Mouse (Mus musculus) heart, embryonic 13.5 days (tissue): ENCODE measurements around the gene 5330417C22Rik. TPM values are rescaled to one million over a fixed set of nuclear protein-coding genes. Genes with fewer than 3 reads are reported as not detected.

ENCODE experiments used
- ATAC-seq: fragments of 200-750 bp; cut with Nextera tagmentation; 2 replicates; pipeline ENCODE4 v1.8.0; 2017; ENCODE audit warnings: moderate TSS enrichment; ENCODE audit not compliant: insufficient number of reproducible peaks, low FRiP score, low TSS enrichment; ENCODE audit errors: extremely low read depth
- H3K27ac ChIP-seq: fragments of 300-500 bp; sonication (generic); replicated peaks from 2 replicates; pipeline ENCODE4 v1.5.1; 2015; ENCODE audit warnings: moderate library complexity, mild to moderate bottlenecking, inconsistent platforms
- H3K27me3 ChIP-seq: fragments of 300-500 bp; sonication (generic); replicated peaks from 2 replicates; pipeline ENCODE4 v1.6.1; 2015; ENCODE audit warnings: mild to moderate bottlenecking, inconsistent platforms
- H3K36me3 ChIP-seq: fragments of 300-500 bp; sonication (generic); 2 replicates; pipeline ENCODE4 v1.6.1; 2015; ENCODE audit warnings: mild to moderate bottlenecking, inconsistent platforms
- H3K4me1 ChIP-seq: fragments of 300-500 bp; sonication (generic); 2 replicates; pipeline ENCODE4 v1.6.1; 2015; ENCODE audit warnings: inconsistent platforms
- H3K4me2 ChIP-seq: fragments of 300-500 bp; sonication (generic); 2 replicates; pipeline ENCODE4 v1.6.1; 2015; ENCODE audit warnings: inconsistent platforms, mild to moderate bottlenecking, moderate library complexity
- H3K4me3 ChIP-seq: fragments of 300-500 bp; sonication (generic); 2 replicates; pipeline ENCODE4 v1.5.1; 2015; ENCODE audit warnings: moderate library complexity, mild to moderate bottlenecking, inconsistent platforms
- H3K9ac ChIP-seq: fragments of 300-500 bp; sonication (generic); 2 replicates; pipeline ENCODE4 v1.6.1; 2015; ENCODE audit warnings: inconsistent platforms, mild to moderate bottlenecking, moderate library complexity
- H3K9me3 ChIP-seq: fragments of 300-500 bp; sonication (generic); 2 replicates; pipeline ENCODE4 v1.6.1; 2016; ENCODE audit warnings: inconsistent platforms
- WGBS: fragments of 180-500 bp; shearing (Covaris S2); methylation state at CpG from one replicate; pipeline ENCODE4 v1.1.7; 2015; ENCODE audit warnings: mixed read lengths; 5-methylcytosine and 5-hydroxymethylcytosine counted together
- polyA plus RNA-seq: library from polyadenylated mRNA; unstranded; fragments of >200 nt; fragmentation: Nextera tagmentation; extraction: Ambion mirVana; gene quantifications from 2 replicates; pipeline ENCODE4 v1.2.1, GENCODE M21; 2015

Gene 5330417C22Rik
- polyA plus RNA-seq, 1 experiment from 2014 or later = 1.0 TPM

DNA sequence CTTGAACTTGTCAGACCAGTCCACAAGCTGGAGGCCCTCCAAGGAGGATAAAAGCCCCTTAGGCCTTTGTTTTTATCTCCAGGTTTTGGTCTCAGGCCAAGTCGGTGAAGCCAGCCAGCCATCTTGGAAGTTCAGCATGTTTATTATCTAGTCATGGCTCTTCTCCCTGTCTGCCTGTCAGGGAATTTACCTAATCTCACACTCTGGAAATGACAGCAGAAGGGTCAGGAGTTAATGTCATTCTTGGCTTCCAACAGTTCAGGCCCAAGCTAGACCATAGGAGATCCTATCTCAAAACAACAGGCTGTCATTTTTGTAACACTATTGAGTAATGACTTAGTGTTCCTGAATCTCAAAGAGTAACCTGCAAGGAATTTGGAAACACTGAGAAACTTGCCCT, 82.2 kb downstream of the 5330417C22Rik start:
- 61% methylated on average over 1 of the region's 1 CpGs for WGBS
- no peaks in the 10 kb centered on the region; the same call in 1 of the 2 replicates for H3K27me3 ChIP-seq
- H3K4me2 ChIP-seq = no peak overlapping the region
- peaks cover 9% of the 10 kb centered on the region; the same call in 1 of the 2 replicates for H3K4me1 ChIP-seq
- ATAC-seq = no peak
- no peak overlapping the region for H3K27ac ChIP-seq
- no peaks in the 10 kb centered on the region for H3K36me3 ChIP-seq
- no peak overlapping the region for H3K9ac ChIP-seq
- H3K9me3 ChIP-seq = no peaks in the 10 kb centered on the region
- H3K4me3 ChIP-seq = no peak overlapping the region

DNA sequence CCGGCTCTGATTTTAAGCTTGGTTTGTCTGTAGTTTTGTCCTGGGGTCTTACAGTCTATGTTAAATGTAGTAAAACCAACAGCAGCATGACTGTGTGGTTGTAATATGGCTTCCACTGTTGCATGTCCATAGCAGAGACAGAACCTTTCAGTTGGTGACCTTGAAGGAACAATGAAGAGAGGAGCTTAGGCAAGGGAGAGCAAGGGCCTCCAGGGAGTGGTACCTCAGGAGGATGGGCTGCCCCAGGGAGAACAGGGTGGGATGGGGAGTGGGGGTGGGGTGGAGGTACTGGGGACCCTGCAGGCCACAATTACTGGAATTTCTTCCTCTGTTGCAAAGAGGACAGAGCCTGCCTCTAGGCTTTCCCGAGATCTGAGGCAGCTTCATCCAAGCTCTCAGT, 84.4 kb downstream of the 5330417C22Rik start:
- no peak overlapping the region for H3K4me3 ChIP-seq
- no peak overlapping the region for H3K4me2 ChIP-seq
- no peak overlapping the region for H3K9ac ChIP-seq
- H3K36me3 ChIP-seq = no peaks in the 10 kb centered on the region
- WGBS = 72% methylated on average over 2 of the region's 2 CpGs
- H3K27me3 ChIP-seq = no peaks in the 10 kb centered on the region; the same call in 1 of the 2 replicates
- H3K4me1 ChIP-seq = no peaks in the 10 kb centered on the region
- H3K27ac ChIP-seq = no peak overlapping the region
- no peaks in the 10 kb centered on the region for H3K9me3 ChIP-seq
- ATAC-seq = no peak

- H3K4me3 ChIP-seq = peak overlapping the region; percentile 78
- 0 out of 2 replicates have a peak, but pooled peaks have one; percentile 6 for ATAC-seq
Observed at GRCm38 (mm10) chr3:108445366-108445705, 91.0 kb downstream of the 5330417C22Rik start.

DNA sequence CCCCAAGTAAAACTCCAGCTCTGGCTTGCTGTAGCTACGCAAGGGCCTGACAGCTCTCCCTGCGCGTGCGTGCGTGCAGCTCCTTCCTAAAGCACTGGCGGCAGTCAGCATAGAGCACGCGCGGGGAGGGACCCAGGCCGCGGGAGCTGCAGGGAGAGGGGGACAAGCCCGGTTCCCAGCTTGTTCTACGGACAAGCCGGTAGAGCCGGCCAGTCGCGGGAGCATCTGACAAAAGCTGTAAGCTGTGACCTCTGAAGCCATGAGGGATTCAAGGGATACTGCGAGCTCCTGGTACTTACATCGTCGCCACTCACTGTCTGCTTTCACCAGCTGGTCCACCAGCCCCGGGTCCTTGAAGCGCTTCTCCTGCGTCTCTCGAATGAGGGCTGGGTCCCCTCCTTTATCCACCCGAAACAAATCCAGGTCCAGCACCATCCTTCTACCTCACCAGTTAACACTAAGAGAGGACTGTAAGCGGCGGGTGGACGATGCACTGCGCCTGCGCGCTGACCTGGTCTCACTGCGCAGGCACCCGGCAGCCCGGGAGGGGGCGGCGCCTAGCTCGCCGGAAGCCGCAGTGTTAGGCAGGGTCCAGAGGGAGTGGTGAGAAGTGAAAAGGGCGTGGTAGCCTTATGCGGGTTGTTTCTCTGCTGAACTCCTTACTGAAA, 91.5 kb downstream of the 5330417C22Rik start, which contains the start of gene Sars:
Sars (minus strand) TSS at position 512 of the 668 bp plus-strand sequence.
- Histone ChIP-seq H3K9ac (peak within 1 kb of the TSS; percentile 88), H3K4me3 (peak within 1 kb of the TSS; percentile 78), H3K9me3 (no peaks in the 10 kb centered on the region), H3K4me2 (peak within 1 kb of the TSS; percentile 96), H3K36me3 (peaks cover 19% of the 10 kb centered on the region), H3K4me1 (peaks cover 24% of the 10 kb centered on the region), H3K27ac (peak within 1 kb of the TSS; percentile 80), H3K27me3 (no peaks in the 10 kb centered on the region)
- peak; percentile 95 for ATAC-seq
- under 1% methylated on average over 41 of the region's 41 CpGs for WGBS

More at GRCm38 (mm10) chr3:108445366-108445705, 91.0 kb downstream of the 5330417C22Rik start:
- peaks cover 15% of the 10 kb centered on the region for H3K36me3 ChIP-seq
- peaks cover 24% of the 10 kb centered on the region for H3K4me1 ChIP-seq
- 10% methylated on average over 6 of the region's 6 CpGs for WGBS
- H3K27me3 ChIP-seq = no peaks in the 10 kb centered on the region
- peak overlapping the region; percentile 96 for H3K4me2 ChIP-seq
- peak overlapping the region; percentile 84 for H3K9ac ChIP-seq
- H3K27ac ChIP-seq = peak overlapping the region; percentile 80
- no peaks in the 10 kb centered on the region for H3K9me3 ChIP-seq

DNA sequence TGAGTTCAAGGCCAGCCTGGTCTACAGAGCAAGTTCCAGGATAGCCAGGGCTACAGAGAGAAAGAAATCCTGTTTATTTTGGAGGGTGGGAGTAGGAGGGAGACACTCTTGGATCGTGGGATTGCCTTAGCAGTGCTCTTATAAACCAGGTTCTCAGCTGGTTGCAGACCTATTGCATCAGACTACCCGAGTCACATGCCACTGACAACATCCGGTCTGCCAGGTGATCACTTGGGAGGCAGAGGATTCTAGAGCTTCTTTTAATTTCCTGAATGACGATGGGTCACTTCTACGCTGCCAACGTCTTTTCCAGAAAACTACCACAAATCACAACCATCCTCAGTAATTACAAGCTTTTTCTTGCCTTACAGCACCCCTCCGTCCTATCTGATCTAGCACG, 92.3 kb downstream of the 5330417C22Rik start:
- peak overlapping the region; percentile 88 for H3K9ac ChIP-seq
- H3K27ac ChIP-seq = peak overlapping the region; percentile 80
- ATAC-seq = no peak
- H3K4me2 ChIP-seq = peak overlapping the region; percentile 96
- H3K4me3 ChIP-seq = peak overlapping the region; percentile 78
- no peaks in the 10 kb centered on the region for H3K27me3 ChIP-seq
- 18% methylated on average over 8 of the region's 8 CpGs for WGBS
- peaks cover 26% of the 10 kb centered on the region for H3K4me1 ChIP-seq
- no peaks in the 10 kb centered on the region for H3K9me3 ChIP-seq
- peaks cover 22% of the 10 kb centered on the region for H3K36me3 ChIP-seq

GRCm38 (mm10) chr3:108436380-108436714, 100.0 kb downstream of the 5330417C22Rik start:
- Histone ChIP-seq H3K9ac (no peak overlapping the region), H3K4me3 (no peak overlapping the region), H3K4me1 (peaks cover 10% of the 10 kb centered on the region), H3K9me3 (no peaks in the 10 kb centered on the region), H3K27ac (no peak overlapping the region), H3K36me3 (peaks cover 74% of the 10 kb centered on the region), H3K4me2 (no peak overlapping the region), H3K27me3 (no peaks in the 10 kb centered on the region)
- 79% methylated on average over 7 of the region's 7 CpGs for WGBS
- no peak for ATAC-seq

DNA sequence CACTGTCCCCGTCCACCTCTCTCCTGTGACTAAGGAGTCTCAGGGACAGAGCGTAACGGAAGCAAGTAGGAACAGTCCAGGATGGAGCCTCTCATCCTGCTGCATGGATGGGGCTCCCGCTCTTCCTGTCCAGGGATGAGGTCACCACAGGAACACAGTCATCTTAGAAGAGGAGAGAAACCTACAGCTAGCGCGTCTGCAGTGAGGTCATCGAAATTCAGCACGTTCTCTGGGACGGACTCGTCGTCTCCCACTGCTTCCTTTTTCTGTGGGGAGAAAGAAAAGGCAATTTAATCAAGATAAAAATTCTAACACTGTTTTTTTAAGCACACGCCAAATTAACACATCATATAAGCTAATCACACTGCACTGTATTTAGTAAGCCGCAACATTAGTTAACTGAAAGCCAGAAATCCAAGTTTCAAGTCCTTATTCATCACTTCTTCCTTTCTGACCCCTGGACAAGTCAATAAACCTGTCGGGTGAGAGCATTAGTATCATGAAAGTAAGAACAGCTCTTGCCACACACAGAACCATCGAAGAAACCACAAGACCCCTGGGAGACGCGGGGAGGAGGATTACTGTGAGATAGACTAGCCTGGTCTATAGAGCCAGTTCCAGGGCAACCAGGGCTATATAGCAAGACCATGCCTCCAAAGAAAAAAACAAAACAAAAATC, 100.5 kb downstream of the 5330417C22Rik start:
- WGBS = 68% methylated on average over 17 of the region's 17 CpGs
- H3K9me3 ChIP-seq = no peaks in the 10 kb centered on the region
- ATAC-seq = no peak
- H3K27ac ChIP-seq = peak overlapping the region; percentile 56
- no peak overlapping the region for H3K4me3 ChIP-seq
- H3K36me3 ChIP-seq = peaks cover 75% of the 10 kb centered on the region
- H3K4me2 ChIP-seq = no peak overlapping the region
- H3K27me3 ChIP-seq = no peaks in the 10 kb centered on the region
- H3K4me1 ChIP-seq = peaks cover 10% of the 10 kb centered on the region
- no peak overlapping the region; the same call in 1 of the 2 replicates for H3K9ac ChIP-seq

DNA sequence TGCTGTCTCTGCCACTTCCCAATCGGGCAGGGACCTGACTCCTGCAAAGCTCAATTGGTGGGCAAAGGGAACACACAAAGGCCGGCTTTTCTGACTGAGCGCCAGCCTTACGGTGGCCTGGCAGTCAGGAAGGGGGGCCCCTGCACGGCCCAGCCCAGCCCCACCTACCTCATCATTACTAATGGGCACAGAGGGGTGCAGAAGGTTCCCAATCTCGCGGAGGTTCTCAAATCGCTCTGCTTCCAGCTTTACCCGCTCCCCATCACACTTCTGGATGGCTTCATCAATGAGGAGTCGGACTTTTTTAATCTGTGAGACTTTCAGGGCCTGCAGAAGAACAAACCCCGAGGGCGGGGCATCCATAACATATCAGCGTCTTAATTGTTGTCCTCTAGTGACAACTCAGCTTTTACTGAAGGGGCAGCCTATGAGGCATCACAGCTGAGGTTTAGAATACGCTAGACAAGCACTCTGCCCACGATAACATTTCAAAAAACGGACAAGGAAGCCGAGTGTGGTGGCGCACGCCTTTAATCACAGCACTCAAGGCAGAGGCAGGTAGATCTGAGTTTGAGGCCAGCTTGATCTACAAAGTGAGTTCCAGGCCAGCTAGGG, 102.3 kb downstream of the 5330417C22Rik start:
- H3K4me3 ChIP-seq = no peak overlapping the region
- no peak overlapping the region for H3K4me2 ChIP-seq
- H3K27me3 ChIP-seq = no peaks in the 10 kb centered on the region
- peaks cover 8% of the 10 kb centered on the region for H3K4me1 ChIP-seq
- no peak overlapping the region for H3K9ac ChIP-seq
- WGBS = 55% methylated on average over 19 of the region's 19 CpGs
- no peak for ATAC-seq
- H3K9me3 ChIP-seq = no peaks in the 10 kb centered on the region
- peaks cover 80% of the 10 kb centered on the region for H3K36me3 ChIP-seq
- H3K27ac ChIP-seq = peak overlapping the region; percentile 42; the same call in 1 of the 2 replicates

- Histone ChIP-seq H3K9me3 (no peaks in the 10 kb centered on the region), H3K27ac (peak overlapping the region; percentile 42; the same call in 1 of the 2 replicates), H3K9ac (0 out of 2 replicates have a peak overlapping the region, but pooled peaks have one; percentile 13), H3K27me3 (no peaks in the 10 kb centered on the region), H3K36me3 (peaks cover 87% of the 10 kb centered on the region), H3K4me2 (no peak overlapping the region), H3K4me3 (no peak overlapping the region), H3K4me1 (peaks cover 7% of the 10 kb centered on the region; the same call in 1 of the 2 replicates)
- 56% methylated on average over 18 of the region's 18 CpGs for WGBS
- no peak for ATAC-seq
Observed at GRCm38 (mm10) chr3:108433188-108433880, 103.0 kb downstream of the 5330417C22Rik start.

DNA sequence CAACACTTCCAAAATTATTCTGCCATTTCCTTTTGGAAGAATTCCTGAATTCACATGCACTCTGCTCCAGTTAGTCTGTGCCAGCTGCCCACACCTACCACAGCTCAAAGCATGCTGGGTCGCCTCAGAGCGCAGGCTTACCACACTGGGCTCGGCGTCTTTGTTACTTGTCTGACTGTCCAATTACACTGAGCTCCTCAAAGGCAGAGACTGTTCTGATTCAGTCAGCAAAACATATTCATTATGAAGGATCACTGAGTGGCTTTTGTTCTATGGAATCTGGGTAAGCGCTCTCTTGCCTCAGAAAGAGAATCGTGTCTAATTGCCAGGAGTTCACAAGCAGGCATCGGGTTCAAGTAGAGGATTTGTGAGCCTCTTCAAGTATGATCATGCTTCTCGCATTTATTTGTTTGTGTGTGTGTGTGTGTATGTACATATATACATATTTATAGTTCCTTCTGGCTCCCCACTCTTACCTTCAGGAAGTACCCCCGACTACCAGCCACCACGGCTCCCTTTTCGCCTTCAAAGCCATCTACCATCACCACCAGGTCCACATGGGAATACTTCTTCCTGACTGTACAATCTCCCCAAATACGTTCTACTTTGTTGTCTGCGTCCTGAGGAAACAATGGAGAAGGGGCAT, 103.7 kb downstream of the 5330417C22Rik start:
- no peak overlapping the region for H3K4me3 ChIP-seq
- no peaks in the 10 kb centered on the region for H3K9me3 ChIP-seq
- no peak overlapping the region for H3K27ac ChIP-seq
- peaks cover 93% of the 10 kb centered on the region for H3K36me3 ChIP-seq
- H3K27me3 ChIP-seq = no peaks in the 10 kb centered on the region
- WGBS = 85% methylated on average over 13 of the region's 13 CpGs
- no peak overlapping the region for H3K4me2 ChIP-seq
- H3K9ac ChIP-seq = 0 out of 2 replicates have a peak overlapping the region, but pooled peaks have one; percentile 13
- ATAC-seq = no peak
- H3K4me1 ChIP-seq = peaks cover 7% of the 10 kb centered on the region; the same call in 1 of the 2 replicates
